Mouse (Mus musculus): Measurements from ENCODE around the gene Dab2ip. TPM values are rescaled to one million over a fixed set of nuclear protein-coding genes. Genes with fewer than 3 reads are reported as not detected.

The Dab2ip gene
- 49.0 and 49.1 TPM in 2 replicates for polyA plus RNA-seq (2014; fragmentation: Nextera tagmentation; extraction: Ambion mirVana)

DNA sequence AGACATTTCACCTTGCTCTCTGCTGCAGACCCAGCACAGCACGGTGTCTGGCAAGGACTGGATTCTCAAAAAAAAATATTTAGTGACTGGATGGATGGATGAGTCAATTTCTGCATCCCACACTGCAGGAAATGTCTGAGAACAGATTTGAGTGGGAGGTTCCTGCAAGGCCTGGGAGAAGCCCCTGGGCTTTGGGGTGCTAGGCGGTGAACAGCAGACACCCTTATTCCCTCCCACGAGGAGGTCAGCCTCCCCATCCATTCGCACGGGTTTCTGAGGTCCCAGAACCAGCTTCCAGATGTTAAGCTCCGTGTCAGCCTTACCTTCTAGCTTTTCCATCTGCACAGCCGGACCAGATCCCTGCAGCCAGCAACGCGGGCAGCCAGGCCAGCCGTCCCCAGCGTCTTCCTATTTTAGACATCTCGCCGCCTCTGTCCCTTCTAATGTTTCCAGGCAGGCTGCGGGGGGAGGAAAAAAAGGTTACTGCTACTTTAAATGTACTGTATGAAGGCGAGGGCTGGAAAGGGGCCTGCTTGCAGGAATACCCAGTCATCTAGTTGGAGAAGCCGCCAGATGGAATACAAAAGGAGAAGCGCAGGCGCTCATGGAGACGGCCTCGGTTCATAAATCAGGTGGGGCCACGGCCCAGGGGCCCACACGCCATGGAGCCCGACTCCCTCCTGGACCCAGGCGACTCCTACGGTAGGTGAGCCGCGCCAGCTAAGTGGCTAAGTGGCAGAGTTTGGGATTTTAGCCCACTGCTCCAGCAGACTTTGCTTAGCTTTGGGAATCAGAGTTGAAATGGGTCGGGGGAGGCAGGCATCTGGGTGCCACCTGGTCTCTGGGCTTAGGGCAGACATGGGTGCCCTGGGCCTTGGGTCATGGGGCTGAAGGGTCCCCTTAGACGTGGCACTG is at the start of gene Dab2ip:
Gene Dab2ip, plus strand, starts transcription at position 356 of the 915 bp plus-strand sequence.
- Histone ChIP-seq H3K36me3 (ENCODE audit: control insufficient read depth, insufficient read depth, low read length) (no peaks in the 10 kb centered on the region), H3K4me3 (ENCODE audit: low read depth, low read length) (peak within 1 kb of the TSS; percentile 21; the same call in 1 of the 2 replicates), H3K4me2 (peak within 1 kb of the TSS; percentile 48), H3K27me3 (ENCODE audit: control insufficient read depth, insufficient read depth, low read length) (no peaks in the 10 kb centered on the region), H3K4me1 (ENCODE audit: control insufficient read depth, insufficient read depth, low read length) (peaks cover 33% of the 10 kb centered on the region), H3K9me3 (replicated peaks; ENCODE audit: control insufficient read depth, low read length) (no peaks in the 10 kb centered on the region), H3K9ac (ENCODE audit: low read depth, low read length) (peak within 1 kb of the TSS; percentile 65), H3K27ac (ENCODE audit: low read depth, low read length) (peak within 1 kb of the TSS; percentile 32)
- no peak for ATAC-seq (replicated peaks; ENCODE audit: insufficient number of reproducible peaks, low FRiP score, low TSS enrichment)
- 54% methylated on average over 29 of the region's 29 CpGs for WGBS (ENCODE audit: insufficient replicate concordance)

GRCm38 (mm10) chr2:35508597-35509342 is 49.3 kb upstream of the Dab2ip start:
- whole genome bisulfite sequencing (ENCODE audit: insufficient replicate concordance) = 30% methylated on average over 10 of the region's 10 CpGs
- no peaks in the 10 kb centered on the region for H3K36me3 ChIP-seq (ENCODE audit: control insufficient read depth, insufficient read depth, low read length)
- no peak for ATAC-seq (replicated peaks; ENCODE audit: insufficient number of reproducible peaks, low FRiP score, low TSS enrichment)
- peaks cover 65% of the 10 kb centered on the region for H3K4me1 ChIP-seq (ENCODE audit: control insufficient read depth, insufficient read depth, low read length)
- no peaks in the 10 kb centered on the region for H3K9me3 ChIP-seq (replicated peaks; ENCODE audit: control insufficient read depth, low read length)
- no peak overlapping the region for H3K9ac ChIP-seq (ENCODE audit: low read depth, low read length)
- H3K27me3 ChIP-seq (ENCODE audit: control insufficient read depth, insufficient read depth, low read length) = no peaks in the 10 kb centered on the region
- H3K4me3 ChIP-seq (ENCODE audit: low read depth, low read length) = no peak overlapping the region
- H3K27ac ChIP-seq (ENCODE audit: low read depth, low read length) = peak overlapping the region; percentile 46
- no peak overlapping the region for H3K4me2 ChIP-seq

DNA sequence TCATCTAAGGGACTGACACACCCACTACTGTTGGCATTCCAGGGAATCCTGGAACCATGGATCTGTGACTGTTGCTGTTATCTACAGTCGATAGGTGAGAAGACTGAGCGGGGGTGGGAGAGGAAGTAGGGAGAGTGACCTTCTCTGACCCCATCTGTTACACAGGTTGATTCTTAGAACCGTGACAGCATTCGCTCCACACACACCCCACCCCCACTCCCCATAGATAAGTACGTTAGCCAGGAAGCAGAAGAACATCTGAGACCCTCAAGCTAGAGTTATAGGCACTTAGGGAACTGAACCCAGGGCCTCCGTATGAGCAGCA is 48.8 kb upstream of the Dab2ip start:
- Histone ChIP-seq H3K9me3 (replicated peaks; ENCODE audit: control insufficient read depth, low read length) (no peaks in the 10 kb centered on the region), H3K4me1 (ENCODE audit: control insufficient read depth, insufficient read depth, low read length) (peaks cover 61% of the 10 kb centered on the region), H3K4me2 (no peak overlapping the region), H3K9ac (ENCODE audit: low read depth, low read length) (no peak overlapping the region), H3K36me3 (ENCODE audit: control insufficient read depth, insufficient read depth, low read length) (no peaks in the 10 kb centered on the region), H3K27ac (ENCODE audit: low read depth, low read length) (no peak overlapping the region), H3K27me3 (ENCODE audit: control insufficient read depth, insufficient read depth, low read length) (no peaks in the 10 kb centered on the region), H3K4me3 (ENCODE audit: low read depth, low read length) (no peak overlapping the region)
- 6% methylated on average over 6 of the region's 6 CpGs for WGBS (ENCODE audit: insufficient replicate concordance)
- no peak for ATAC-seq (replicated peaks; ENCODE audit: insufficient number of reproducible peaks, low FRiP score, low TSS enrichment)

- ATAC-seq (replicated peaks; ENCODE audit: insufficient number of reproducible peaks, low FRiP score, low TSS enrichment) = no peak
- peaks cover 56% of the 10 kb centered on the region for H3K4me1 ChIP-seq (ENCODE audit: control insufficient read depth, insufficient read depth, low read length)
These were observed 48.2 kb upstream of the Dab2ip start for GRCm38 (mm10) chr2:35509888-35510287.

DNA sequence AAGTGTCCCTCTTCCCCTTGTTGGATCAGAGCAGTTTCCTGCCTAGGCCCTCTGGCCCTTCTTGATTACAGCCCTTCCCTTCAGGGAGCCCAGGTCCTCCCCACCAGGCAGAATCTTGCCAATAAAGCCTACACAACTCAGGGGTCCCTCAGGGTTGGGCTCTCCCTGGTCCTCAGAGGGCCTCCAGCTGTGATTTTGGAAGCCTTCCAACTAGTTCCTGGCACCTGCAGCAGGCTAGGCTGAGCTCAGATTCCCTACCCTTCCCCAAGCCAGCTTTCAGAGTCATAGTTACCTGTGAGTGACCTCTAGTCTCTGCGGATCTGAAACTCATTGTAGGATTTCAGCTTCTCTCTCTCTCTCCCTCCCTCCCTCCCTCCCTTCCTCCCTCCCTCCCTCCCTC is 47.1 kb upstream of the Dab2ip start:
- 33% methylated on average over 1 of the region's 1 CpGs for WGBS (ENCODE audit: insufficient replicate concordance)
- Histone ChIP-seq H3K4me2 (no peak overlapping the region), H3K4me3 (ENCODE audit: low read depth, low read length) (no peak overlapping the region), H3K4me1 (ENCODE audit: control insufficient read depth, insufficient read depth, low read length) (peaks cover 48% of the 10 kb centered on the region), H3K36me3 (ENCODE audit: control insufficient read depth, insufficient read depth, low read length) (no peaks in the 10 kb centered on the region), H3K9ac (ENCODE audit: low read depth, low read length) (no peak overlapping the region), H3K27ac (ENCODE audit: low read depth, low read length) (no peak overlapping the region), H3K27me3 (ENCODE audit: control insufficient read depth, insufficient read depth, low read length) (no peaks in the 10 kb centered on the region), H3K9me3 (replicated peaks; ENCODE audit: control insufficient read depth, low read length) (no peaks in the 10 kb centered on the region)
- no peak for ATAC-seq (replicated peaks; ENCODE audit: insufficient number of reproducible peaks, low FRiP score, low TSS enrichment)

More at GRCm38 (mm10) chr2:35509888-35510287, 48.2 kb upstream of the Dab2ip start:
- WGBS (ENCODE audit: insufficient replicate concordance) = 27% methylated on average over 4 of the region's 4 CpGs
- Histone ChIP-seq H3K27ac (ENCODE audit: low read depth, low read length) (peak overlapping the region; percentile 42), H3K9ac (ENCODE audit: low read depth, low read length) (no peak overlapping the region), H3K4me3 (ENCODE audit: low read depth, low read length) (no peak overlapping the region), H3K27me3 (ENCODE audit: control insufficient read depth, insufficient read depth, low read length) (no peaks in the 10 kb centered on the region), H3K4me2 (no peak overlapping the region), H3K36me3 (ENCODE audit: control insufficient read depth, insufficient read depth, low read length) (no peaks in the 10 kb centered on the region), H3K9me3 (replicated peaks; ENCODE audit: control insufficient read depth, low read length) (no peaks in the 10 kb centered on the region)

GRCm38 (mm10) chr2:35512226-35512625 is 45.8 kb upstream of the Dab2ip start:
- Histone ChIP-seq H3K27ac (ENCODE audit: low read depth, low read length) (no peak overlapping the region), H3K27me3 (ENCODE audit: control insufficient read depth, insufficient read depth, low read length) (no peaks in the 10 kb centered on the region), H3K9me3 (replicated peaks; ENCODE audit: control insufficient read depth, low read length) (no peaks in the 10 kb centered on the region), H3K4me2 (no peak overlapping the region), H3K9ac (ENCODE audit: low read depth, low read length) (no peak overlapping the region), H3K4me3 (ENCODE audit: low read depth, low read length) (no peak overlapping the region), H3K36me3 (ENCODE audit: control insufficient read depth, insufficient read depth, low read length) (no peaks in the 10 kb centered on the region), H3K4me1 (ENCODE audit: control insufficient read depth, insufficient read depth, low read length) (peaks cover 36% of the 10 kb centered on the region)
- WGBS (ENCODE audit: insufficient replicate concordance) = 94% methylated on average over 4 of the region's 4 CpGs
- ATAC-seq (replicated peaks; ENCODE audit: insufficient number of reproducible peaks, low FRiP score, low TSS enrichment) = no peak

DNA sequence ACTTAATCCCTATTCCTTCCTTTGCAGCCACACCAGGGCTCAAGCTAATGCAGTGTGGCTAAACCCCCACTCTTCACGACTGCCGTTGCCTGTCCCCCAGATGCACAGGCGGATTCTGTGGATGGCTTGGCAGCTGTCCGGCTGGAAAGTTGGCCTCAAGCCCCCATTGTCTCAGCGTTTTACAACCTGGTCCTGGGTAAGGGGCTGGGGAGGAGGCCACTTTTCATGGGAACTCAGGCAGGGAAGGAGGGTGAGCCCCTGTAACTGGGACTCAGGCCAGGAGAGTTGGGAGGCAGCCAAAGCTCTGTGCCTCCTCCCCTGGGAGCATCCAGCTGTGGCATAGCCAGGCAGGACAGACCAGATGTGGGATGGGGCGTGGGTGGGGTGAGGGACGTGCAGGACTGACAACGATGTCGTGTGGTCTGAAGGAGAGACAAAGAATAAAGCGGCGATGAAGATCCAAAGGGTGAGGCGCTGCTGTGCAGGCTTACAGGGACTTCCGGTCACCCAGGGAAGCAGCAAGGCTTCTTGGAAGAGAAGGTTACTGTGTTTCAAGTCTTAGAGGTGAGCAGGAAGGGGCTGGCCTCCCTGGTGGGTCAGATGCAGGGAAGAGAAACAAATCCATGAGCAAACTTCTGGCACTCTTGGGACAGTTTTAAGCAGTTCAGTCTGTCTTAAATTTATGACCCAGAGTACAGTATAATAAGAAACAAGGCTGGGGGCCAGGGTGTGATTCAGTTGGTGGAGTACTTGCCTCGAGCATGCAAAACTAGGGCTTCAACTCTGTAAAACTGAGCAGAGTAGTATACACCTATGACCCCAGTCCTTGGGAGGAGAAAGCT is 43.8 kb upstream of the Dab2ip start:
- Histone ChIP-seq H3K9me3 (replicated peaks; ENCODE audit: control insufficient read depth, low read length) (no peaks in the 10 kb centered on the region), H3K9ac (ENCODE audit: low read depth, low read length) (no peak overlapping the region; the same call in 1 of the 2 replicates), H3K27me3 (ENCODE audit: control insufficient read depth, insufficient read depth, low read length) (no peaks in the 10 kb centered on the region), H3K4me3 (ENCODE audit: low read depth, low read length) (no peak overlapping the region), H3K4me2 (no peak overlapping the region), H3K36me3 (ENCODE audit: control insufficient read depth, insufficient read depth, low read length) (no peaks in the 10 kb centered on the region), H3K27ac (ENCODE audit: low read depth, low read length) (peak overlapping the region; percentile 81), H3K4me1 (ENCODE audit: control insufficient read depth, insufficient read depth, low read length) (peaks cover 21% of the 10 kb centered on the region)
- peak; percentile 81 for ATAC-seq (replicated peaks; ENCODE audit: insufficient number of reproducible peaks, low FRiP score, low TSS enrichment)
- 41% methylated on average over 14 of the region's 14 CpGs for WGBS (ENCODE audit: insufficient replicate concordance)

DNA sequence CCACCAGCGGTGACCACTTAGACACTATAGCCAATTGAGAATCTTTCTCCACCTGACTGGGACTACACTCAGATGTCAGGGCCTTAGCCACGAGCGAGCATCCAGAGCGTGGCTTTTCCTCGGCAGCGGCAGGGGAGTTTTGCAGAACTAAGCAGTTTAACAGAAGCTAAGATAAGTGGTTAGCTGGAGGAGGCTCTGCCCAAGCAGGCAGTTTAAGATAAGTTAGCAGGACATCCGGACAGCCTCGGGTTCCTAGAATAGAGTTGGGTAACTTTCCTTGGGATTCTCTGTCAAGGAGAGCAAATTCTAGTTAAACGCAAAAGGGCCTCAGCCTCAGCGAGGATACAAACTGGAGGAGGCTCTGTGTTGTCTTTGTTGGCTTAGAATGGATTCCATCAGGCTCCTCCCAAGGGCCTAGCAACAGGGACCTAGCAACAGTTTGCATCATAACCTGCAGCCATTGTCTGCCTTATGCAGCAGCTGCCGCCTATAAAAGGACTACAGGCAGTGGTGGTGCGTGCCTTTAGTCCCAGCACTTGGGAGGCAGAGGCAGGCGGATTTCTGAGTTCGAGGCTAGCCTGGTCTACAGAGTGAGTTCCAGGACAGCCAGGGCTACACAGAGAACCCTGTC is 31.3 kb upstream of the Dab2ip start:
- no peak for ATAC-seq (replicated peaks; ENCODE audit: insufficient number of reproducible peaks, low FRiP score, low TSS enrichment)
- H3K27me3 ChIP-seq (ENCODE audit: control insufficient read depth, insufficient read depth, low read length) = no peaks in the 10 kb centered on the region
- no peak overlapping the region for H3K4me3 ChIP-seq (ENCODE audit: low read depth, low read length)
- H3K9me3 ChIP-seq (replicated peaks; ENCODE audit: control insufficient read depth, low read length) = no peaks in the 10 kb centered on the region
- H3K9ac ChIP-seq (ENCODE audit: low read depth, low read length) = no peak overlapping the region
- H3K4me2 ChIP-seq = no peak overlapping the region
- H3K36me3 ChIP-seq (ENCODE audit: control insufficient read depth, insufficient read depth, low read length) = no peaks in the 10 kb centered on the region
- H3K4me1 ChIP-seq (ENCODE audit: control insufficient read depth, insufficient read depth, low read length) = no peaks in the 10 kb centered on the region
- H3K27ac ChIP-seq (ENCODE audit: low read depth, low read length) = no peak overlapping the region
- WGBS (ENCODE audit: insufficient replicate concordance) = 79% methylated on average over 14 of the region's 14 CpGs

Measured in heart, embryonic 11.5 days (tissue).